Mouse (Mus musculus): Measurements from ENCODE around the gene Gpalpp1. TPM values are rescaled to one million over a fixed set of nuclear protein-coding genes. Genes with fewer than 3 reads are reported as not detected.

The Gpalpp1 gene
- polyA plus RNA-seq, 1 experiment from 2014 or later: 15.3 TPM

GRCm38 (mm10) chr14:76097244-76097643, 13.3 kb downstream of the Gpalpp1 start:
- no peak for DNase-seq (ENCODE audit: low spot score)
- Histone ChIP-seq H3K4me1 (ENCODE audit: control insufficient read depth, insufficient read depth, low read length) (no peaks in the 10 kb centered on the region), H3K4me2 (ENCODE audit: low read depth, low read length) (no peak overlapping the region), H3K4me3 (ENCODE audit: low read depth, low read length) (no peak overlapping the region), H3K9ac (replicated peaks; ENCODE audit: low read length) (no peak overlapping the region), H3K36me3 (replicated peaks; ENCODE audit: control insufficient read depth, insufficient read depth, low read depth, low read length) (no peaks in the 10 kb centered on the region), H3K27me3 (ENCODE audit: control insufficient read depth, insufficient read depth, low read length) (no peaks in the 10 kb centered on the region), H3K9me3 (replicated peaks; ENCODE audit: control insufficient read depth, low read length) (no peaks in the 10 kb centered on the region), H3K27ac (replicated peaks; ENCODE audit: low read depth, low read length) (no peak overlapping the region)
- WGBS: 91% methylated on average over 7 of the region's 7 CpGs
- no peak for ATAC-seq (replicated peaks; ENCODE audit: insufficient number of reproducible peaks, low FRiP score, low TSS enrichment, low read depth)

DNA sequence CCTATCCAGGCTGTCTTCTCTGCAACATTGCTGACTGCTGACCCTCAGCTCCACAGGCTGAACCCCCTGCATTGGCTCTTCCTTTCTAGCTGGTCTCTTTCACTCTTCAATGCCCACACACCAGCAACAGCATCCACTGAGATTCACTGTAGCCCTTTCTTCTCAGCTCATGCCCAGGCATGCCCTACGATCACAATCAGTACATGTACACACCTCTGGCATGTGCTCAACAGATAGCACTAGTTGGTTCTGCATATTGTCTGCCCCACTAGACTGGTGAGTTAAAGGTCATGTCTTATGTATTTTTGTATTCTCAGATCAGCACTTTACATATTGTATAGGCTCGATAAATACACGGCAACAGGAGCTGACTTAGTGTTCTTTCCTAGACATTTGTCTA, 26.4 kb downstream of the Gpalpp1 start:
- Histone ChIP-seq H3K4me2 (ENCODE audit: low read depth, low read length) (no peak overlapping the region), H3K9ac (replicated peaks; ENCODE audit: low read length) (no peak overlapping the region), H3K27ac (replicated peaks; ENCODE audit: low read depth, low read length) (no peak overlapping the region), H3K4me1 (ENCODE audit: control insufficient read depth, insufficient read depth, low read length) (no peaks in the 10 kb centered on the region), H3K4me3 (ENCODE audit: low read depth, low read length) (no peak overlapping the region), H3K27me3 (ENCODE audit: control insufficient read depth, insufficient read depth, low read length) (no peaks in the 10 kb centered on the region), H3K9me3 (replicated peaks; ENCODE audit: control insufficient read depth, low read length) (no peaks in the 10 kb centered on the region), H3K36me3 (replicated peaks; ENCODE audit: control insufficient read depth, insufficient read depth, low read depth, low read length) (no peaks in the 10 kb centered on the region)
- DNase-seq (ENCODE audit: low spot score) (no peak), ATAC-seq (replicated peaks; ENCODE audit: insufficient number of reproducible peaks, low FRiP score, low TSS enrichment, low read depth) (no peak)
- 87% methylated on average over 3 of the region's 3 CpGs for WGBS

DNA sequence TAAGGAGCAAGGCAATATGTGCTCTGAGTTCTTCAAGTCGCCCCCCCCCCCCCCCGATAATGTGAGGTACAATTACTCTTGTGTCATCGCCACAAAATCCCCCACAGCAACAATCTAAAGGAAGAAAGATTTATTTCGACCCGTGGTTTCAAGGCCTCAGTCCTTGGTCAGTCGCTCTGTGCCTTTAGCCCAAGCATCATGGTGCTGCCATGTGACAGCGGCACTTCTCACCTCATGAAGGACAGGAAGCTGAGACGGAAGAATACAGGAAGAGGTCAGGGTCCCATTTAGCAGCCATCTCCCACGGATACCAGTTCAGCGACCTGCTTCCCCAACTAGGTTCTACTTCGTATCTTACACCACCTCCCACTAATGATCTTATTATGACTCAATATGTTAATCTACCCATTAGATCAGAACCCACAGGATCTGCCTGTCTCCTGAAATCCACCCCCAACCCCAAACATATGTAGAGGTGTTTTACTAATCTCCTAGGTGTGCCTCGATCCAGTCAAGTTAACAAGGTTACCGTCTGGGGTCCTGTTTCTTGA, 28.4 kb downstream of the Gpalpp1 start:
- Histone ChIP-seq H3K27me3 (ENCODE audit: control insufficient read depth, insufficient read depth, low read length) (no peaks in the 10 kb centered on the region), H3K9me3 (replicated peaks; ENCODE audit: control insufficient read depth, low read length) (no peaks in the 10 kb centered on the region)

DNA sequence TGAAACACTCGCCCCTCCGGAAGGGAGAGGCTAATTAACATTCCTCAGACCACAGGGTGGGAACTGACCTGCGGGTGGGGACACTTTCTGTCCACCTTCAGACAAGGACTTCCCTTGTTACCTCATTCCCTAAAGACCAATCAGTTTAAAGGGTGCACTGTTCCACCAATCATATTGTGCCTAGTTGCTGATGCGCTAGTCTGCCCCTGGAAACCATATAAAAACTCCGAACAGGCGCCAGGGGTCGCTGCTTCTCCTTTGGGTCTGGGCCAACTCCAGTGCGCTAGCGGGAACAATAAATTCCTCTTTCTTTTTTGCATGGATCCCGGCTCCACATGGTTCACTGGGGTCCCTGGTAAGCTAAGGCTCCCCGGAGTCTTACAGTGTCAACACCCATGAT, 29.1 kb downstream of the Gpalpp1 start:
- no peaks in the 10 kb centered on the region for H3K27me3 ChIP-seq (ENCODE audit: control insufficient read depth, insufficient read depth, low read length)
- H3K36me3 ChIP-seq (replicated peaks; ENCODE audit: control insufficient read depth, insufficient read depth, low read depth, low read length): no peaks in the 10 kb centered on the region
- no peaks in the 10 kb centered on the region for H3K9me3 ChIP-seq (replicated peaks; ENCODE audit: control insufficient read depth, low read length)
- 57% methylated on average over 11 of the region's 11 CpGs for WGBS
- no peak for DNase-seq (ENCODE audit: low spot score)
- H3K4me2 ChIP-seq (ENCODE audit: low read depth, low read length): no peak overlapping the region
- H3K4me3 ChIP-seq (ENCODE audit: low read depth, low read length): no peak overlapping the region
- ATAC-seq (replicated peaks; ENCODE audit: insufficient number of reproducible peaks, low FRiP score, low TSS enrichment, low read depth): no peak
- H3K27ac ChIP-seq (replicated peaks; ENCODE audit: low read depth, low read length): no peak overlapping the region
- no peak overlapping the region for H3K9ac ChIP-seq (replicated peaks; ENCODE audit: low read length)
- no peaks in the 10 kb centered on the region for H3K4me1 ChIP-seq (ENCODE audit: control insufficient read depth, insufficient read depth, low read length)

More for the DNA sequence above, 28.4 kb downstream of the Gpalpp1 start:
- H3K36me3 ChIP-seq (replicated peaks; ENCODE audit: control insufficient read depth, insufficient read depth, low read depth, low read length): no peaks in the 10 kb centered on the region
- no peaks in the 10 kb centered on the region for H3K4me1 ChIP-seq (ENCODE audit: control insufficient read depth, insufficient read depth, low read length)
- H3K27ac ChIP-seq (replicated peaks; ENCODE audit: low read depth, low read length): no peak overlapping the region
- WGBS: 88% methylated on average over 13 of the region's 13 CpGs
- ATAC-seq (replicated peaks; ENCODE audit: insufficient number of reproducible peaks, low FRiP score, low TSS enrichment, low read depth) (no peak), DNase-seq (ENCODE audit: low spot score) (no peak)
- H3K4me2 ChIP-seq (ENCODE audit: low read depth, low read length): no peak overlapping the region
- H3K4me3 ChIP-seq (ENCODE audit: low read depth, low read length): no peak overlapping the region
- no peak overlapping the region for H3K9ac ChIP-seq (replicated peaks; ENCODE audit: low read length)

DNA sequence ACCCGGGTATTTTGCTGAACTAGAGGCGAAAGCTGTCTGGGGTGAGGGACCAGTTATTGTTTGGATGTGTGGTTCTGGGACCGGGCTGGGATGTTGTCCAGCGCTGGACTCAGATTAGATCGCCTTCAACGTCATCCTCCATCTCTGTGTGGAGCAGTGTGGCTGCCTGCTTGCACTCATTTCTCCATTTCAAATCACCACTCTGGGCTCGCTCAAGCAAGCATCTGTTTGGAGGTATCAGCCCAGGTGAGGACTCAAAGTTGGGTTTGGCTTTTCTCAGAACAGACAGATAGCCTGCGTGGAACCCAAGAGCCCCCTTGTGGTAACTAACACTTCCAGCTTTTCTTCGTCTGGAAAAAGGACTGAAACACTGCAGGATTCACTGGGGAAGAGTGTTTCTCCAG, 33.5 kb downstream of the Gpalpp1 start:
- Histone ChIP-seq H3K4me3 (ENCODE audit: low read depth, low read length) (no peak overlapping the region), H3K27ac (replicated peaks; ENCODE audit: low read depth, low read length) (no peak overlapping the region), H3K9ac (replicated peaks; ENCODE audit: low read length) (no peak overlapping the region), H3K36me3 (replicated peaks; ENCODE audit: control insufficient read depth, insufficient read depth, low read depth, low read length) (no peaks in the 10 kb centered on the region), H3K27me3 (ENCODE audit: control insufficient read depth, insufficient read depth, low read length) (no peaks in the 10 kb centered on the region), H3K4me2 (ENCODE audit: low read depth, low read length) (no peak overlapping the region), H3K9me3 (replicated peaks; ENCODE audit: control insufficient read depth, low read length) (no peaks in the 10 kb centered on the region), H3K4me1 (ENCODE audit: control insufficient read depth, insufficient read depth, low read length) (no peaks in the 10 kb centered on the region)
- WGBS: 48% methylated on average over 9 of the region's 9 CpGs
- DNase-seq (ENCODE audit: low spot score) (peak; percentile 81), ATAC-seq (replicated peaks; ENCODE audit: insufficient number of reproducible peaks, low FRiP score, low TSS enrichment, low read depth) (peak; percentile 57; the same call in 1 of the 2 replicates)

DNA sequence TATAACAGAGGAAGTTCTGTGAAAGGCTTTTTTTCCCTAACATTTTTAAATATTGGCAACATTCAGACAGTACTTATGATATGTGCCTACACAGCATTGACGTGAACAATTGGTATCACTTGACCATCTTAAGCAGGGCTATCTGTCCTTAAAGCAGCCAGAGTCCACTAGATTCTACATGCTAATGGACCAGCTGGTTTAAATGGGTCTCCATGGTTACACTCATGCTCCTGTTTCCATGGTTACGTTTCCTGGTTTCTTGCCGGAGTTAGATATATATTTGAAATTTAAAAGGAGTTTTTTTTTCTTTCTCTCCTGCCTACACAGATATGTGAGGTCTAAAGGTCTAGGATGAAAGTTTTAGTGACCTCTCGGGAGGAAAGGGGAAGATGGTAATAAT, 34.0 kb downstream of the Gpalpp1 start:
- DNase-seq (ENCODE audit: low spot score): peak; percentile 39
- H3K9me3 ChIP-seq (replicated peaks; ENCODE audit: control insufficient read depth, low read length): no peaks in the 10 kb centered on the region
- no peaks in the 10 kb centered on the region for H3K4me1 ChIP-seq (ENCODE audit: control insufficient read depth, insufficient read depth, low read length)
- 69% methylated on average over 4 of the region's 4 CpGs for WGBS
- no peaks in the 10 kb centered on the region for H3K36me3 ChIP-seq (replicated peaks; ENCODE audit: control insufficient read depth, insufficient read depth, low read depth, low read length)
- H3K9ac ChIP-seq (replicated peaks; ENCODE audit: low read length): no peak overlapping the region
- H3K27me3 ChIP-seq (ENCODE audit: control insufficient read depth, insufficient read depth, low read length): no peaks in the 10 kb centered on the region
- H3K4me2 ChIP-seq (ENCODE audit: low read depth, low read length): no peak overlapping the region
- ATAC-seq (replicated peaks; ENCODE audit: insufficient number of reproducible peaks, low FRiP score, low TSS enrichment, low read depth): no peak
- no peak overlapping the region for H3K27ac ChIP-seq (replicated peaks; ENCODE audit: low read depth, low read length)
- no peak overlapping the region for H3K4me3 ChIP-seq (ENCODE audit: low read depth, low read length)

GRCm38 (mm10) chr14:76075721-76076120, 34.8 kb downstream of the Gpalpp1 start:
- Histone ChIP-seq H3K4me2 (ENCODE audit: low read depth, low read length) (no peak overlapping the region), H3K27me3 (ENCODE audit: control insufficient read depth, insufficient read depth, low read length) (no peaks in the 10 kb centered on the region), H3K36me3 (replicated peaks; ENCODE audit: control insufficient read depth, insufficient read depth, low read depth, low read length) (no peaks in the 10 kb centered on the region), H3K4me1 (ENCODE audit: control insufficient read depth, insufficient read depth, low read length) (no peaks in the 10 kb centered on the region), H3K9ac (replicated peaks; ENCODE audit: low read length) (no peak overlapping the region), H3K9me3 (replicated peaks; ENCODE audit: control insufficient read depth, low read length) (no peaks in the 10 kb centered on the region), H3K27ac (replicated peaks; ENCODE audit: low read depth, low read length) (no peak overlapping the region), H3K4me3 (ENCODE audit: low read depth, low read length) (no peak overlapping the region)
- DNase-seq (ENCODE audit: low spot score): no peak
- 63% methylated on average over 4 of the region's 4 CpGs for WGBS
- no peak for ATAC-seq (replicated peaks; ENCODE audit: insufficient number of reproducible peaks, low FRiP score, low TSS enrichment, low read depth)

DNA sequence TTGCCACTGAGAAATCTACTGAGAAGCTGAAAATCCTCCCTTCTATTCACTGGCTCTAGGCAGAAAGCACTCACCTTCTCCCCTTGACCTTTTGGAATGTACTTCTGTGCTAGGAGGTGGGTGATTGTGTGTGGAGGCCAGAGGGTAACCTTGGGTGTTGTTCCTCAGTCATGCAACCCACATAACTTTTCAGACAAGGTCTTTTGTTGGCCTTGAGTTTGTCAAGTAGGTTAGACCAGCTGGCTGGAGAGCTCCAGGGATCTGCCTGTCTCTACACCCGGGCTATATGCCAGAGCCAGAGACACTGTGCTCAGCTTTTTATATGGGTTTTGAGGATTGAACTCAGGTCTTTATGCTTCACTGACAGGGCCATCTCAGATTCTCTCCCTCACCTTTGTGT, 36.4 kb downstream of the Gpalpp1 start:
- Histone ChIP-seq H3K27ac (replicated peaks; ENCODE audit: low read depth, low read length) (no peak overlapping the region), H3K4me1 (ENCODE audit: control insufficient read depth, insufficient read depth, low read length) (no peaks in the 10 kb centered on the region), H3K4me2 (ENCODE audit: low read depth, low read length) (no peak overlapping the region), H3K27me3 (ENCODE audit: control insufficient read depth, insufficient read depth, low read length) (no peaks in the 10 kb centered on the region), H3K4me3 (ENCODE audit: low read depth, low read length) (no peak overlapping the region), H3K36me3 (replicated peaks; ENCODE audit: control insufficient read depth, insufficient read depth, low read depth, low read length) (no peaks in the 10 kb centered on the region), H3K9ac (replicated peaks; ENCODE audit: low read length) (no peak overlapping the region), H3K9me3 (replicated peaks; ENCODE audit: control insufficient read depth, low read length) (no peaks in the 10 kb centered on the region)
- DNase-seq (ENCODE audit: low spot score): no peak
- ATAC-seq (replicated peaks; ENCODE audit: insufficient number of reproducible peaks, low FRiP score, low TSS enrichment, low read depth): no peak
- WGBS: 78% methylated on average over 1 of the region's 1 CpGs

Data from embryonic facial prominence, embryonic 11.5 days (tissue).